In the genomic region with DNA sequence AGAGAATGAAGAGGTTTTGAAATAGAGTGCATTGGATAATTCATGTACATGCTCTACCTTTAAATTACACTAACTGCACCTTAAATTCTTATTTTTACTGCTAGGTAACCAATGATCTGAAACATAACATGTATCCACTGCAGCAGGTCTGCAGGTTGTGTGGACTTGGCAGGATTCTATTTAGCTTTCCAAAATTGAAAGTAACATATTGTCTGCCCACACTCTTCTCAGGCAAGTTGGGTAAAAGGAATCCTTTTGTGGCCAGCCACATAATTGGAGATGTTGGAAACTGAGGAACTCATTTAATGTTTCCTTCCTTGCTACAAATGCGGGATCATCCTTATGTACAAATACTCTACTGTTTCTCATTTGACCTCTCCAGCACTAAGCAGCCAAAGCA, we compare ENCODE assay signal across 28 mouse cellular contexts.
"Had no signal": no experiment of that assay in that cellular context is flagged by ENCODE, and none has a peak within 500 bp of the region (broad histone marks: within the 10 kb centered on the region; RNA-seq: fewer than 3 reads in every experiment).

No protein-coding gene starts in this region.

- H3K4me3 ChIP-seq: embryonic facial prominence, embryonic 10.5 days; embryonic facial prominence, embryonic 12.5 days; embryonic facial prominence, embryonic 13.5 days; embryonic facial prominence, embryonic 15.5 days; erythroblast, embryonic 14.5 days; forebrain, embryonic 10.5 days; forebrain, embryonic 12.5 days; forebrain, embryonic 13.5 days; forebrain, embryonic 15.5 days; gastrocnemius, adult 2 months; heart, adult 2 months had no signal

- H3K27me3 ChIP-seq: embryonic facial prominence, embryonic 12.5 days; embryonic facial prominence, embryonic 13.5 days; embryonic facial prominence, embryonic 15.5 days; forebrain, embryonic 12.5 days; forebrain, embryonic 13.5 days; forebrain, embryonic 15.5 days had no signal

- H3K9ac ChIP-seq: embryonic facial prominence, embryonic 12.5 days; embryonic facial prominence, embryonic 13.5 days; embryonic facial prominence, embryonic 15.5 days; forebrain, embryonic 12.5 days; forebrain, embryonic 13.5 days; forebrain, embryonic 15.5 days; forebrain, postnatal 0 days had no signal

- ATAC-seq: forebrain, embryonic 13.5 days; forebrain, embryonic 14.5 days; forebrain, embryonic 15.5 days; forebrain, embryonic 16.5 days; forebrain, postnatal 0 days had no signal

- H3K9me3 ChIP-seq: embryonic facial prominence, embryonic 10.5 days; embryonic facial prominence, embryonic 12.5 days; embryonic facial prominence, embryonic 13.5 days; embryonic facial prominence, embryonic 15.5 days; forebrain, embryonic 10.5 days; forebrain, embryonic 12.5 days; forebrain, embryonic 13.5 days; forebrain, embryonic 15.5 days had no signal

- H3K4me1 ChIP-seq: embryonic facial prominence, embryonic 10.5 days; embryonic facial prominence, embryonic 12.5 days; embryonic facial prominence, embryonic 13.5 days; embryonic facial prominence, embryonic 15.5 days; forebrain, embryonic 10.5 days; forebrain, embryonic 12.5 days; forebrain, embryonic 13.5 days; forebrain, embryonic 15.5 days had no signal

- DNase-seq: cerebellum, adult 8-10 months; cerebellum, adult 9-10 months; cerebellum, adult 9-11 months; cerebellum, postnatal 10 days; cerebellum, postnatal 14 days; cerebellum, postnatal 25 days; cerebellum, postnatal 36 days; embryo, embryonic 11 days; forebrain, postnatal 0 days; gastrocnemius, adult 2 months; gastrocnemius, postnatal 10 days; gastrocnemius, postnatal 14 days; gastrocnemius, postnatal 25 days; gastrocnemius, postnatal 36 days; heart, adult 11 months; heart, adult 18-20 months; heart, adult 2 months had no signal

- H3K4me2 ChIP-seq: embryonic facial prominence, embryonic 12.5 days; embryonic facial prominence, embryonic 13.5 days; embryonic facial prominence, embryonic 15.5 days; forebrain, embryonic 12.5 days; forebrain, embryonic 13.5 days; forebrain, embryonic 15.5 days had no signal

- H3K27ac ChIP-seq: embryonic facial prominence, embryonic 10.5 days; embryonic facial prominence, embryonic 12.5 days; embryonic facial prominence, embryonic 13.5 days; embryonic facial prominence, embryonic 15.5 days; forebrain, embryonic 10.5 days; forebrain, embryonic 12.5 days; forebrain, embryonic 13.5 days; forebrain, embryonic 15.5 days; gastrocnemius, adult 2 months; heart, adult 2 months had no signal

- H3K36me3 ChIP-seq: embryonic facial prominence, embryonic 10.5 days; embryonic facial prominence, embryonic 12.5 days; embryonic facial prominence, embryonic 13.5 days; embryonic facial prominence, embryonic 15.5 days; forebrain, embryonic 10.5 days; forebrain, embryonic 12.5 days; forebrain, embryonic 15.5 days had no signal
